Mouse (Mus musculus) embryo, embryonic 11 days (tissue): ENCODE results near the gene Fem1b.
A peak's percentile ranks its signal among the peaks of the same experiment; 100 is the strongest.
"Not testable (repeated sequence)": the region's sequence is repeated elsewhere in the genome, so short reads cannot be mapped to it uniquely, and the experiment has no call there.

Source experiments
- DNase-seq: peaks from one replicate; pipeline ENCODE4 v3.0.0-alpha.2; 2015

Fem1b gene

GRCm38 (mm10) chr9:62826456-62826855 lies 14.7 kb upstream of the Fem1b start:
- peak; percentile 43 for DNase-seq

GRCm38 (mm10) chr9:62825791-62826393 lies 14.2 kb upstream of the Fem1b start:
- peak; percentile 55 for DNase-seq

- DNase-seq = no peak
Measured at GRCm38 (mm10) chr9:62821811-62822210, 10.1 kb upstream of the Fem1b start.

- DNase-seq = no peak
Measured at GRCm38 (mm10) chr9:62820829-62821228, 9.1 kb upstream of the Fem1b start.

- DNase-seq = not testable (repeated sequence)
Measured at GRCm38 (mm10) chr9:62819910-62820309, 8.2 kb upstream of the Fem1b start.

- no peak for DNase-seq
Measured at GRCm38 (mm10) chr9:62819494-62819893, 7.8 kb upstream of the Fem1b start.

GRCm38 (mm10) chr9:62817828-62818614 lies 6.3 kb upstream of the Fem1b start:
- DNase-seq = no peak

- no peak for DNase-seq
Measured at GRCm38 (mm10) chr9:62817099-62817571, 5.4 kb upstream of the Fem1b start.

GRCm38 (mm10) chr9:62816323-62817098 lies 4.8 kb upstream of the Fem1b start:
- no peak for DNase-seq

- no peak for DNase-seq
Measured at GRCm38 (mm10) chr9:62814751-62815150, 3.0 kb upstream of the Fem1b start.

- no peak for DNase-seq
Measured at GRCm38 (mm10) chr9:62812216-62813049, 699 bp upstream of the Fem1b start.

- peak; percentile 50 for DNase-seq
Measured at GRCm38 (mm10) chr9:62810543-62811515, 905 bp downstream of the Fem1b start.

- no peak for DNase-seq
Measured at GRCm38 (mm10) chr9:62810095-62810494, 1.6 kb downstream of the Fem1b start.

- DNase-seq = not testable (repeated sequence)
Measured at GRCm38 (mm10) chr9:62799218-62799617, 12.5 kb downstream of the Fem1b start.

- DNase-seq = no peak
Measured at GRCm38 (mm10) chr9:62789856-62790255, 21.9 kb downstream of the Fem1b start.

GRCm38 (mm10) chr9:62786721-62787120 lies 25.0 kb downstream of the Fem1b start:
- no peak for DNase-seq

- DNase-seq = no peak
Measured at GRCm38 (mm10) chr9:62784233-62784632, 27.5 kb downstream of the Fem1b start.

GRCm38 (mm10) chr9:62782976-62783781 lies 28.6 kb downstream of the Fem1b start:
- peak; percentile 63 for DNase-seq

GRCm38 (mm10) chr9:62781965-62782364 lies 29.8 kb downstream of the Fem1b start:
- DNase-seq = peak; percentile 31

- no peak for DNase-seq
Measured at GRCm38 (mm10) chr9:62778721-62779120, 33.0 kb downstream of the Fem1b start.
